8 mouse cellular contexts compared by ENCODE assay signal in genomic region chr1:180365180-180365810, GRCm38 (mm10). TPM values are rescaled to one million over a fixed set of nuclear protein-coding genes. Genes with fewer than 3 reads are reported as not detected.
DNase-seq lines count a peak whose midpoint lies in the region; ATAC-seq lines count a peak whose summit lies in the region.

No protein-coding gene starts in this region.

- whole genome bisulfite sequencing in intestine, embryonic 15.5 days, result 1% methylated on average over 29 of the region's 29 CpGs

- H3K9ac ChIP-seq in intestine, embryonic 15.5 days, result no peak overlapping the region; the same call in none of the 2 replicates

- ATAC-seq in intestine, embryonic 15.5 days, result peak; percentile 97

- H3K9me3 ChIP-seq in intestine, embryonic 15.5 days, result no peaks in the 10 kb centered on the region

- peak overlapping the region; percentile 83 for H3K27ac ChIP-seq in intestine, embryonic 15.5 days

- peak overlapping the region; percentile 43 for H3K4me3 ChIP-seq in intestine, embryonic 15.5 days (replicated peaks)

- no peaks in the 10 kb centered on the region for H3K27me3 ChIP-seq in intestine, embryonic 15.5 days (replicated peaks)

- intact Hi-C loops in gastrocnemius, postnatal 36 days (cut with DNase I), result no loop called here
- intact Hi-C loops in left cerebral cortex, postnatal 25 days (cut with DNase I), result loop anchor here (2.0 kb wide), 1 partner anchor 34 kb away; the partner anchor contains the start of gene Itpkb

- no peaks in the 10 kb centered on the region for H3K36me3 ChIP-seq in intestine, embryonic 15.5 days

- DNase-seq in adrenal gland, adult 8-10 months, result peak; percentile 92
- DNase-seq in embryo, embryonic 11.5 days (ENCODE audit: low read depth, low spot score), result peak; percentile 87
- peak; percentile 83 to 87 for DNase-seq in gastrocnemius, postnatal 36 days
- peak; percentile 93 to 95 for DNase-seq in left cerebral cortex, postnatal 25 days (ENCODE audit: low spot score in 2 of 2)
- peak; percentile 94 for DNase-seq in mesoderm, embryonic 11.5 days (ENCODE audit: low read depth, low spot score)
- DNase-seq in right cerebral cortex, postnatal 25 days, result peak; percentile 92
- peak; percentile 66 to 88 for DNase-seq in urinary bladder, postnatal 36 days (ENCODE audit: low spot score in 2 of 2)

- H3K4me2 ChIP-seq in intestine, embryonic 15.5 days (replicated peaks), result peak overlapping the region; percentile 77

- peaks cover 35% of the 10 kb centered on the region for H3K4me1 ChIP-seq in intestine, embryonic 15.5 days (replicated peaks)

RNA-seq across cellular contexts. Expression of gene Itpkb, which starts 35.0 kb away (rescaled TPM):
- total RNA-seq in adrenal gland, adult 8-10 months (2022), result 10 to 100 TPM; 64.4 to 99.3 (median 78.9) TPM
- 10 to 100 TPM; 16.0 to 18.2 TPM for total RNA-seq in gastrocnemius, postnatal 36 days (2021)
- polyA plus RNA-seq in intestine, embryonic 15.5 days (2015; fragmentation: Nextera tagmentation; extraction: Ambion mirVana), result 6.9 and 8.2 TPM in 2 replicates
- 10 to 100 TPM; 15.4 to 16.5 TPM for total RNA-seq in left cerebral cortex, postnatal 25 days (2021)

Comparison
In these comparisons a context has a peak if more than half of its experiments do, and no peak if none do; other contexts are left out.
1. Peak in every context shown above with its lines: DNase-seq, ATAC-seq, H3K4me3 ChIP-seq and H3K27ac ChIP-seq.